12 mouse cellular contexts compared by ENCODE assay signal in the genomic region with DNA sequence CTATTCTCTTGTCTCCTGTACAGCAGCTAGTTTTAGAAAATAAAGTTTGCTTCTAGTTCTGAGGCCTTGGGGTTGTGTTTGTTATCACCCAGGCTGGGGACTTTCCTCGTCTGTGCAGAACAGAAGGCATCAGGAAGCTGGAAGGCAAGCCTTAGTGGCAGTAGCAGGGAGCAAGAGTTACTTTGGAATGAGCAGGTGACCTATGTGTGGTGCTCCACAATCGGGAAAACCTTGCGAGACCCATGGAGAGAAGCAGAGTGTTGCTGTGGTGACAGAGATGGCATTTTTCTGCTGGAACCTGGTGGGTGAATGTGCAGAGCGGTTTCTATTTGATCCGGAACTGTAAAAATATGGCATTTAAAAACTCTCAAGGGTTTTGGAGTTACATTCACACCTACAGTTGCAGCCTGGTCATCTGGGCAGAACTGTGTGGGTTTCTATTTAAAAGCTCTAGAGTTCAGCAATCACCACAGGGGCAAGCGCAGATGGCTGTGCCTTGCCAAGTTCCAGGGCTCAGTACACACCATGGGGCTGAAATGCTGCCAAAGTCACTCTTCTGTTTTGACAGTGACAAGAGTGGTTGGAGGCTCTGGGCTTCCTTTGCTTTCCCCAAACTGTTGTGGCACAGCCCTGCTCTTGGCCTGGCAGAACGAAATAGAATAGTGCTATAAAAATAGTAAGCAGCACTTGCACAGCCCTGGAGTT.
DNase-seq lines count a peak whose midpoint lies in the region; ATAC-seq and TF ChIP-seq lines count a peak whose summit lies in the region.
"Had no signal": no experiment of that assay in that cellular context is flagged by ENCODE, and none has a peak within 500 bp of the region (broad histone marks: within the 10 kb centered on the region; RNA-seq: fewer than 3 reads in every experiment).

No protein-coding gene starts in this region.

- H3K36me3 ChIP-seq in lung, embryonic 14.5 days (ENCODE audit: insufficient read depth): no peaks in the 10 kb centered on the region
- H3K36me3 ChIP-seq: neural tube, embryonic 13.5 days had no signal

- H3K9me3 ChIP-seq in lung, embryonic 14.5 days (ENCODE audit: low read depth, low read length): no peaks in the 10 kb centered on the region
- H3K9me3 ChIP-seq: neural tube, embryonic 13.5 days had no signal

- WGBS in lung, embryonic 14.5 days: 74% methylated on average over 7 of the region's 7 CpGs

- no peak overlapping the region for H3K9ac ChIP-seq in lung, embryonic 14.5 days
- H3K9ac ChIP-seq: neural tube, embryonic 13.5 days had no signal

- H3K4me2 ChIP-seq in lung, embryonic 14.5 days: no peak overlapping the region
- H3K4me2 ChIP-seq: liver, embryonic 11.5 days; neural tube, embryonic 13.5 days had no signal

- no peak overlapping the region for H3K4me3 ChIP-seq in lung, embryonic 14.5 days (ENCODE audit: low read depth, low read length)
- H3K4me3 ChIP-seq: neural tube, embryonic 13.5 days had no signal

- TF ChIP-seq CTCF in lung, embryonic 14.5 days (IDR thresholded peaks at IDR 0.05; ENCODE audit: low read depth): no peak

- H3K27me3 ChIP-seq in lung, embryonic 14.5 days (ENCODE audit: insufficient read depth, low read length): no peaks in the 10 kb centered on the region

- H3K27ac ChIP-seq in lung, embryonic 14.5 days (ENCODE audit: low read depth): no peak overlapping the region
- H3K27ac ChIP-seq: neural tube, embryonic 13.5 days had no signal

- intact Hi-C loops in heart, postnatal 14 days (cut with DNase I): no loop called here
- intact Hi-C loops in left cerebral cortex, postnatal 25 days (cut with DNase I): no loop called here

- peak; percentile 40 for DNase-seq in lung, embryonic 14.5 days
- DNase-seq in lung, postnatal 25 days (ENCODE audit: low spot score): no peak
- peak; percentile 91 for DNase-seq in cerebellum, adult 9-11 months
- peak; percentile 36 to 63 for DNase-seq in heart, postnatal 14 days
- peak; percentile 14 to 53 for DNase-seq in left cerebral cortex, postnatal 25 days (ENCODE audit: low spot score in 2 of 2)
- no peak for DNase-seq in embryo, embryonic 11 days
- no peak for DNase-seq in urinary bladder, adult 18-20 months (ENCODE audit: low spot score in 2 of 2)
- DNase-seq: gastrocnemius, postnatal 36 days; thymus, postnatal 14 days had no signal

- no peaks in the 10 kb centered on the region for H3K4me1 ChIP-seq in lung, embryonic 14.5 days (ENCODE audit: insufficient read depth)
- H3K4me1 ChIP-seq: neural tube, embryonic 13.5 days had no signal

- no peak for ATAC-seq in lung, embryonic 14.5 days (ENCODE audit: insufficient read depth)
- no peak for ATAC-seq in megakaryocyte, adult 5-6 weeks (ENCODE audit: poor library complexity, severe bottlenecking)

Comparison
In these comparisons a context has a peak if more than half of its experiments do, and no peak if none do; other contexts are left out.
1. DNase-seq: peak in lung, embryonic 14.5 days (single experiment), cerebellum, adult 9-11 months (single experiment), heart, postnatal 14 days (2 of 2) and left cerebral cortex, postnatal 25 days (2 of 2); none in lung, postnatal 25 days (single experiment), embryo, embryonic 11 days (single experiment) and urinary bladder, adult 18-20 months (0 of 2).